8 mouse cellular contexts compared by ENCODE assay signal in genomic region chr4:144929811-144930221, GRCm38 (mm10). TPM values are rescaled to one million over a fixed set of nuclear protein-coding genes. Genes with fewer than 3 reads are reported as not detected.
DNase-seq lines count a peak whose midpoint lies in the region; ATAC-seq and TF ChIP-seq lines count a peak whose summit lies in the region.

No protein-coding gene starts in this region.

- TF ChIP-seq CTCF in testis, adult 2 months (IDR thresholded peaks at IDR 0.05; ENCODE audit: control insufficient read depth, insufficient read depth, insufficient replicate concordance, low read depth, low read length): no peak

- 0 out of 2 replicates have a peak, but pooled peaks cover 3% of the 10 kb centered on the region for H3K4me1 ChIP-seq in forebrain, embryonic 16.5 days (replicated peaks; ENCODE audit: control insufficient read depth, insufficient read depth, low read length)
- H3K4me1 ChIP-seq in heart, embryonic 16.5 days (ENCODE audit: control insufficient read depth, insufficient read depth, low read length): peaks cover 29% of the 10 kb centered on the region
- peaks cover 3% of the 10 kb centered on the region; the same call in 1 of the 2 replicates for H3K4me1 ChIP-seq in testis, adult 2 months (ENCODE audit: control insufficient read depth, insufficient read depth, low read length)

- H3K36me3 ChIP-seq in forebrain, embryonic 16.5 days (ENCODE audit: control insufficient read depth, insufficient read depth): no peaks in the 10 kb centered on the region
- H3K36me3 ChIP-seq in heart, embryonic 16.5 days (ENCODE audit: control insufficient read depth, insufficient read depth): peaks cover 6% of the 10 kb centered on the region
- H3K36me3 ChIP-seq in testis, adult 2 months (ENCODE audit: control insufficient read depth, insufficient read depth, low read length): no peaks in the 10 kb centered on the region

- no peaks in the 10 kb centered on the region for H3K9me3 ChIP-seq in forebrain, embryonic 16.5 days (ENCODE audit: control insufficient read depth, low read length)
- no peaks in the 10 kb centered on the region for H3K9me3 ChIP-seq in heart, embryonic 16.5 days (replicated peaks; ENCODE audit: control insufficient read depth, low read length)

- H3K4me3 ChIP-seq in forebrain, embryonic 16.5 days (replicated peaks; ENCODE audit: low read length): no peak overlapping the region
- H3K4me3 ChIP-seq in heart, embryonic 16.5 days (ENCODE audit: low read length): no peak overlapping the region
- H3K4me3 ChIP-seq in testis, adult 2 months (ENCODE audit: control insufficient read depth, low read depth, low read length): no peak overlapping the region

- peak; percentile 88 for DNase-seq in 3134 (ENCODE audit: extremely low read depth, insufficient read length, low spot score)
- DNase-seq in adrenal gland, postnatal 10 days: peak; percentile 82
- peak; percentile 59 to 79 for DNase-seq in layer of hippocampus, adult 18-20 months (ENCODE audit: low spot score in 2 of 2)
- DNase-seq in lung, postnatal 36 days: peak; percentile 80

- H3K9ac ChIP-seq in forebrain, embryonic 16.5 days (replicated peaks; ENCODE audit: low read depth, low read length): no peak overlapping the region
- H3K9ac ChIP-seq in heart, embryonic 16.5 days (ENCODE audit: low read length): 0 out of 2 replicates have a peak overlapping the region, but pooled peaks have one; percentile 5

- 76% methylated on average over 1 of the region's 1 CpGs for WGBS in forebrain, embryonic 16.5 days
- 33% methylated on average over 1 of the region's 1 CpGs for WGBS in heart, embryonic 16.5 days

- no peak overlapping the region for H3K27ac ChIP-seq in forebrain, embryonic 16.5 days (ENCODE audit: low read length)
- H3K27ac ChIP-seq in heart, embryonic 16.5 days (ENCODE audit: low read length): peak overlapping the region; percentile 90
- peak overlapping the region; percentile 44 for H3K27ac ChIP-seq in testis, adult 2 months (ENCODE audit: control insufficient read depth, insufficient read depth, low read depth, low read length)

- H3K4me2 ChIP-seq in forebrain, embryonic 16.5 days (ENCODE audit: low read length): no peak overlapping the region
- H3K4me2 ChIP-seq in heart, embryonic 16.5 days (ENCODE audit: low read depth, low read length): peak overlapping the region; percentile 24

- H3K27me3 ChIP-seq in forebrain, embryonic 16.5 days (replicated peaks; ENCODE audit: control insufficient read depth, insufficient read depth, low read length): no peaks in the 10 kb centered on the region
- no peaks in the 10 kb centered on the region for H3K27me3 ChIP-seq in heart, embryonic 16.5 days (ENCODE audit: control insufficient read depth, insufficient read depth, low read length)
- H3K27me3 ChIP-seq in testis, adult 2 months (ENCODE audit: control insufficient read depth, insufficient read depth, low read length): no peaks in the 10 kb centered on the region

- TF ChIP-seq POLR2A in testis, adult 2 months (IDR thresholded peaks at IDR 0.05; ENCODE audit: control insufficient read depth, low read depth, low read length): no peak

- peak; percentile 85 for ATAC-seq in forebrain, embryonic 16.5 days
- ATAC-seq in heart, embryonic 16.5 days (replicated peaks; ENCODE audit: extremely low read depth, insufficient read depth, low FRiP score): peak; percentile 68
- ATAC-seq in CD4-positive, CD25-positive, alpha-beta regulatory T cell, adult 4 months: no peak

RNA-seq across cellular contexts. Expression of gene Dhrs3, which starts 37.2 kb away (rescaled TPM):
- 100 to 1,000 TPM; 108 to 126 TPM for total RNA-seq in adrenal gland, postnatal 10 days (2021)
- polyA plus RNA-seq in forebrain, embryonic 16.5 days (2015; fragmentation: Nextera tagmentation; extraction: Ambion mirVana): 16.3 and 28.1 TPM in 2 replicates
- polyA plus RNA-seq in heart, embryonic 16.5 days (2015; fragmentation: Nextera tagmentation; extraction: Ambion mirVana): 36.8 and 37.0 TPM in 2 replicates
- 10 to 100 TPM; 33.7 to 35.6 TPM for total RNA-seq in layer of hippocampus, adult 18-20 months (2021)
- 8.9 and 10.4 TPM in 2 replicates for polyA plus RNA-seq in testis, adult 2 months (2012; rRNA removed)
- 100 to 1,000 TPM in 1 of 2 experiments, 10 to 100 TPM in 1; 64.4 to 105 TPM for polyA plus RNA-seq in CD4-positive, CD25-positive, alpha-beta regulatory T cell, adult 4 months (2017; shearing (Covaris generic))
